Mouse (Mus musculus) E14TG2a.4 (cell line): ENCODE measurements around the gene Prkaa2.

Source experiments
- CTCF ChIP-seq: conservative IDR thresholded peaks from 2 replicates; pipeline ENCODE4 v1.5.1; 2014; ENCODE audit warnings: low read length
- POU5F1 ChIP-seq: IDR thresholded peaks from 2 replicates; pipeline ENCODE4 v1.6.1; 2014; ENCODE audit warnings: low read length, borderline replicate concordance

DNA sequence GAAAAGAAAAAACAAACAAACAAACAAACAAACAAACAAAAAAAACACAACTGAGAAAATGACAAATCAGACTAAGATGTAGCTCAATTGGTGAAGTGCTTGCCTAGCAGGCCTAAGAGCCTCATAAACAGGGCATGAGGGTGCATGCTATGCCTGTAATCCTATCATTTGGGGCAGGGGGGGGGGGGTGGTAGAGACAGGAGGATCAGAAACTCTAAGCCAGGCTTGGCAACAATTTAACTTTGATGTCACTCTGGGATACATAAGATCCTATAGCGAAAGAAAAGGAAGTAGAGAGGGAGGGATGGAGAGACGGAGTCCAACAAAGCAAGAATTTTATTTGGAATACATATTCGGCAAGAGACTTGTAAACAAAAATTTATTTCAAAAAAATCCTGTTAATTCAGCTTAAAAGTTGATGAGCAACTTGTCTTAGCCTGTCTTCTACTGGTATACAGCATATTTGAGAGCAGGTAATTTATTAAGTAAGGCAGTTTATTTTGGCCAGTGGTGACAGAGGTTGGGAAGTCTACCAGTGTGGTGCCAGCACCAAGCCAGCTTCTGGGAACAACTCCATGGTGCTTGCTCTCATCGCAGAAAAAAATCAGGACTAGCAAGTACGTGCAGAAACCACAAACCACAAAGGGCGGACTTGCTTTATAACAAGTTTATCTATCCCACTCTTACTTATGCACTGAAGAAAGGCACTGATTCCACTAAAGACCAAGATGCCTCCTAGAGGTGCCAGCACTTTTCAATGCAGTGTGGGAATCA, 5.4 kb downstream of the Prkaa2 start:
- TF ChIP-seq CTCF = no peak
- TF ChIP-seq POU5F1 = no peak
